Mouse (Mus musculus): ENCODE data around the gene Adam1a.

DNA sequence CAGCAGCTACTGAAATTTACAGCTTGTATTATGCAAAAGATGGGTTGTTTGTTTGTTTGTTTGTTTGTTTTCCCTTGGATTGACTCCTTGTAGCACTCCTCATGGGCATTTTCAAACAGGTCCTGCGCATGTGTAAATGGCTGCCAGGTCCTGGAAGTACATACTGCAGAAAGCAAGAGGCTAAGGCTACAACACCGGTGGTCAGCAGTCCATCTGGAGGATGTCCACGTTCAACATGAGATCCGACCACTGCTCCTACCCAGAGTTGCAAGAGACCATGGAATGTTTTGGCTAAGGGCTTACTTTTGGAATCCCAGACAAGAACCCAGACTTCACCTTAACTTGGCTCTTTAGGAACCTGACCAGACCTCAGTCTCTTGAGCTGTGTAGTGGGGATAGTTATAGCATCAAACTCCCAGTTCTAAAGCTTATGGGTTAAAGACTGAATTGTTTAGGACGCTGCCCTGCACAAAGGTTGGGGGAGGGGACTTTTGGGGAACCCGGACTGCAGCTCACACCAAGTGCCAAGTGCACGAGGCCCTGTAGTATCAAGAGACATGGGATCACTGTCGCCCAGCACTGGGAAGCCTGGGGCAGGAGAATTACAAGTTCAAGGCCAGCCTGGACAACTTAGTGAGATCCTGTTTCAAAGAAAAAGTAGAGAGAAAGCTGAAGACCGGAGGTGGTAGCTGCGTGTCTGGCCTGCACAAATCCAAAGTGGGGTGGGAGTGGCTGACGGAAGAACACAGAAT, 47.0 kb upstream of the Adam1a start:
- TF ChIP-seq TAL1 (conservative IDR thresholded peaks at IDR 0.05; ENCODE audit: low read depth, low read length) (no peak), GATA1 (IDR thresholded peaks at IDR 0.05; ENCODE audit: borderline replicate concordance, low read length) (no peak)

All from G1E (cell line).